Mouse (Mus musculus) brown adipose tissue, adult 24 weeks (tissue): ENCODE measurements around the gene Ajuba. TPM values are rescaled to one million over a fixed set of nuclear protein-coding genes. Genes with fewer than 3 reads are reported as not detected.
A peak's percentile ranks its signal among the peaks of the same experiment; 100 is the strongest.

Experiments used
- H3K27ac ChIP-seq: fragments of 200-500 bp; replicated peaks from 2 replicates; pipeline ENCODE4 v1.5.1; 2012; ENCODE audit warnings: low read depth, mild to moderate bottlenecking, low read length
- H3K4me1 ChIP-seq: fragments of 200-500 bp; 2 replicates; pipeline ENCODE4 v1.6.1; 2012; ENCODE audit warnings: low read length, mixed read lengths; ENCODE audit not compliant: control insufficient read depth, insufficient read depth, insufficient read length
- H3K4me3 ChIP-seq: fragments of 200-500 bp; 2 replicates; pipeline ENCODE4 v1.5.1; 2012; ENCODE audit warnings: low read depth, mild to moderate bottlenecking, low read length, moderate library complexity; ENCODE audit not compliant: insufficient read depth
- polyA plus RNA-seq: library from polyadenylated mRNA; stranded (reverse); fragments of >200 nt; gene quantifications from 2 replicates; pipeline ENCODE4 v1.2.4, GENCODE M21; 2012; ENCODE audit not compliant: missing spikeins, insufficient read depth, insufficient read length

Ajuba gene
- polyA plus RNA-seq, 1 experiment = 3.1 TPM

- H3K4me1 ChIP-seq = no peaks in the 10 kb centered on the region; the same call in 1 of the 2 replicates
- H3K4me3 ChIP-seq = peak overlapping the region; percentile 67
- peak overlapping the region; percentile 29; the same call in 1 of the 2 replicates for H3K27ac ChIP-seq
These were observed 2.3 kb downstream of the Ajuba start for GRCm38 (mm10) chr14:54575031-54575430.

GRCm38 (mm10) chr14:54574253-54574652, 3.1 kb downstream of the Ajuba start:
- Histone ChIP-seq H3K4me1 (no peaks in the 10 kb centered on the region; the same call in 1 of the 2 replicates), H3K27ac (0 out of 2 replicates have a peak overlapping the region, but pooled peaks have one; percentile 29), H3K4me3 (peak overlapping the region; percentile 31)

DNA sequence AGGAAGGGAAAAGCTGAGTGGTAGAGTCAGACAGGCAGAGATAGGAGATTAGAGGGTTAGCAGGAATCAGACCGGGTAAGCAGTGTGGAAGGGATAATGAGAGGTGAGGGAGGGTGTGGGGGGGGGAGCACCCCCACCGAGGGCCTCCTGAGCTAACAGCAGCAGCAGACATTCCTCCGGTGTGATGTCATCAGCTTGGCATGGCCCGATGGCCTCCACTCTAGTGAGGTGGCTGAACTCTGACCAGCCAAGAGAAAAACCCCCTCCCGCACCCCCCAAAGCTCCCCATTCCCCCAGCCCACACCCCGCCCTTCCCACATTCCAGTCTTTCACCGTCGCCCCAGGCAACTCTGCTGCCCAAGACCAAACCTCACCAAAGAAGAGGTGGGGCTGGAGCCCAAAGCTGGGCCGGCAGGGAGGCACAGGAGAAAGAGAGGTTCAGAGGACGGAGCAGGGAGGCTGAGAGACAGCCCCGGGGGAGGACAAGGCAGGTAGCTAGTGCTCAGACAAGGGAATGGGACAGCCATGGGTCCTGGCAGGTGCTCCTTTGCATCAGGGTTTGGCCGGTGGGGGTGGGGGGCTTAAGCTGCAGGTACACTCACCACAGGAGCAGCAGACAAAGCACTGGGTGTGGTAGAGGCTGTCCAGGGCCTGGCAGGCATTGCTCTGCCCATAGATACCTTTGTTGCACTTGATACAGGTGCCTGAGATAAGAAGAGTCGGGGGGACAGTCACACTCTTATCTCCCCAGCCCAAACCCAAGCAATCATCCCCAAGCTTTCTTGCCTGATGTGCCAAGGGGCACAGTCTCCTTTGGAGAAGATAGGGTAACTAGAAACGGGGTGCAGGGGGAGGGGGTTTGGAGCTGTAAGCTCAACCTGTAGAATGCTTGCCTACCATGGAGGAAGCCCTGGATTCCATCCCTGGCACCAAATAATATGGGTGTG, 4.3 kb downstream of the Ajuba start:
- H3K27ac ChIP-seq = peak overlapping the region; percentile 63
- H3K4me1 ChIP-seq = no peaks in the 10 kb centered on the region; the same call in 1 of the 2 replicates
- peak overlapping the region; percentile 31; the same call in 1 of the 2 replicates for H3K4me3 ChIP-seq

DNA sequence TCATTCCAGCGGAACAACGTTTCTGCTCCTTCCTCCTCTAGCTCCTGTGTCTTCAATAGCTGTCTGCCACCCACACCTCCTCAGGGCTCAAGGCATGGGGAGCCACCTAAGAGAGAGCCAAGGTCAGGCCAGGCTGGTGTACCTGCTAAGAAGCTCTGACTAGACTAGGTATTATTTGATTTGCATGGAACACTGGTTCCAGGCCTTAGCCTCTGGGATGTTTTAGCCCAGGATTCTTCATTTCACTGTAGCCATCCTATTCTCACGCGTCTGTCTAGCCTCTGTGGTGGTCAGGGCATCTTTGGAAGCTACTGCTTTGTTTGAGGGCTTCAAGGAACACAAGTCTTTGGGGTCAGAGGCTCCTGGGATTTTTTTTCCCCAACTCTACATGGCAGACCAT, 5.2 kb downstream of the Ajuba start:
- peak overlapping the region; percentile 38; the same call in 1 of the 2 replicates for H3K27ac ChIP-seq
- no peak overlapping the region for H3K4me3 ChIP-seq
- no peaks in the 10 kb centered on the region; the same call in 1 of the 2 replicates for H3K4me1 ChIP-seq

DNA sequence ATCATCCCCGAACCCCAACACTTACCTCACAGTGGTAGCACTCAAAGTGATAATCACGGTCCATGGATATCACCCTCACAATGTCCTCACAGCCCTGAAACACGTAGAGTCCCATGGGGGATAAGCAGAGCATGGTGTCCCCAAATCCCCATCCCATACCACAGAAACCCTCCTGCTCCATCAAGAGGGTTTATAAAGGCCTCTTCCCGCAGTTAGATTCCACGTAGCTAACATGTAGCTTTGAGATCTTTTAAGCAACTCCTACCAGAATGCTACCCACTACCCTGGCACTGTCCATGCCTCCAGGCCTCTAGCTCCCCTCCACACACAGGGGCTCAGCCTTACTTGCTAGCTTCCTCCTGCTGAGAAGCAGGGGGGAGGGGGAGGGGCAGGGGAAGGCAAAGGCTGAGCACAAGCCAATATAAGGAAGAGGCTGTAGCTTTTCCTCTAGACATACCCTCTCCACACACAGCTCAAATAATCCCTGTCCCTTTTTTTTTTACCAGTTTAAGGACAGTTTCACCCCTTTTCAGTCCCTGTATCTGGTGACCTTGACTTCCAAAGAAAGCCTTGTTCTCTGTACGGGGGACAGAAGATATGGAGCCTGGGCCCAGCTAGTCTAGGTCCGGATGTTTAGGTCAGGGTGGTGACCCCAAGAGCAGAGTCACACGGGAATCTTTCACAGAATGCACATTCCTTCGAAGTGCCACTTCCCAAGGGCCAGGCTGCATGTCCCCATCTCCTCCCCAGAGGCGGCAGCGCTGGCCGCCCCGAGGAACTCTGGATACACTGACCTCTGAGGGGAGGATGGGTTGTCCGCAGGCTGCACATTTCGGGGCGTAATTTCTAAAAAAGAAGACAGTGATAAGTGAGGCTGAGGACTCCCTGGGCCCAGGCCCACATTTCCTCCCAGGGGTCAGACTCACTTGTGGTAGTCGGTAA, 7.6 kb downstream of the Ajuba start:
- H3K4me3 ChIP-seq = no peak overlapping the region
- H3K27ac ChIP-seq = peak overlapping the region; percentile 61
- no peaks in the 10 kb centered on the region; the same call in 1 of the 2 replicates for H3K4me1 ChIP-seq

DNA sequence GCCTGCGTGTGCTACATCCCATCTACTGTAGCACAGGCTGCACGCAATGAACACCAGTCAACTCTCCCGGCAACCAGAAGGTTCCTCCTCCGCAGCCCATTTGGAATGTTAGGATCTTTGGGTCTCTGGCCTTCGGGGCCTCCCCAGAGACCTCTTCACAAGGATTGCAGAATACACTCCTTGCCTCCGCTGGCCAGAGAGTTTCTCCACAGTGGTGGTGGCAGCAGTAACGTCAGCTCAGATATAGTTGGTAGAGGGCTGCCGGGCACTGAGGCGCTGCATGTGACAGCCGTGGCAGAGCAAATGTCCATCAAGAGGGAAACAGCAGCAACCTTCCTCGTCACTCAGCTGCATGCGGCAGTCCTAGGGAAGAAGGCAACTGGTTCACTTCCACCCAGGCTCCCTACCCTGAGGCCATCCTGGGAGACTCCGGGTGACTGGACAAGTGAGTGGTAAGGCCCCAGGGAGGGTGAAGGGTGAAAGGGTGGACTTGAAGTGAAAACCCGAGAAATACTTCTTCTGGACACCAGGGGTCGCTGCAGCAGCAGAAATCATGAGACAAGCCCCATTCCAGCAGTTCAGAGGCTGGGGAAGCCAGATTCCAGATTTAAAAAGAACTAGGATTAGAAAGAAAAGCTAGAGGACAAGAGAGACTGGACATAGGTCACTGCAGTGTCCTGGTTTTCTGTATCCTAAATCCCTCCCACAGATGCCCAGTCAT, 8.5 kb downstream of the Ajuba start:
- peak overlapping the region; percentile 78 for H3K27ac ChIP-seq
- peak overlapping the region; percentile 20; the same call in 1 of the 2 replicates for H3K4me3 ChIP-seq
- no peaks in the 10 kb centered on the region; the same call in 1 of the 2 replicates for H3K4me1 ChIP-seq

DNA sequence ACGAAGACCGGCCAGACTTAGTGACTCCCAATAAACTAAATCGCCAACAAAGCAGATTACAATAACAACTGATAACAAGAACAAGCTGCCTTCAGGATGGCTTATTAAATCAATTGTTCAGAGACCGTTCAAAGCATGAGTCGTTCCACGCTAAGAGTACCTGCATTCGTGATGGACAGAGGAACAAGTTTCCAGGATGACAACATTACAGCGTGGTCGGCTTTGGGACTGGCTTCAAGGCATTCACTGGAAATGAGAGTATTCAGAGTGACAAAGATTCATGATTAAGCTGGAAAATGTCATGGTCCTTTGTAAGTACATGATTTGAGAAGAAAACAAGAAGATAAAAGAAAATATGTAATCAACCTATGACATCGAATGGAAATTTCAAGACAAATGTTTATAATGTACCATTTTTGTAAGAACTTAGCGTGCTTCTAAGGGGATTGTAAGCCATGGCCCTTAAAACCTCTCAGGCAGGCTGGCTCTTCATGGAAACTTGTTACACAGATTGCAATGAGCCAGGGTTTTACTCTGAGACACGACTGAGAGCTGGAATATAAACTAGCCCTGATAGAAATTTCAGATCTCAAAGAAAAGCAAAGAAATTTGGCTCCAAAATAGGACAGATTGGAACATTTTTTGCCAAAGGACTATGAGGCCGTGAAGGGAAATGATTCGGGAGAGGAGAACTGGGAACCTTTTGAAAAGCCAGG, 16.7 kb downstream of the Ajuba start:
- Histone ChIP-seq H3K4me3 (no peak overlapping the region), H3K4me1 (no peaks in the 10 kb centered on the region), H3K27ac (no peak overlapping the region)

DNA sequence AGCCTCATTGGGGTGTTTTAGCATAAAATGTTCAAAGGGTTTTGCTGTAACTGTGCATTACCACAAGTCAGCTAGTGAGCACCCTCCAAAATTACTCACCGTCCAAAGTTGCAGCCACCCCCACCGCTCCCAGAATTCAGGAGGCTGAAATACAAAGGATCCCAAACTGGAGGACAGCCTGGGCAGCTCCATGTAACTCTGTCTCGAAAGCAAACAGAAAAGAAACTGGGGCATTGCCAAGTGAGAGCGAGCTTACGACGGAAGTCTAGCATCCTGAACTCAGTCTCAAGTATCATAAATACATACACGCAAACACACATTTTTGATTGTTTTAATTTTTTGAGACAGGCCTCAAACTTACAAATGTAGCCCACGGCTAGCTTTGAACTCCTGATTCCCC, 20.0 kb downstream of the Ajuba start:
- H3K27ac ChIP-seq = no peak overlapping the region
- no peak overlapping the region for H3K4me3 ChIP-seq
- H3K4me1 ChIP-seq = no peaks in the 10 kb centered on the region

DNA sequence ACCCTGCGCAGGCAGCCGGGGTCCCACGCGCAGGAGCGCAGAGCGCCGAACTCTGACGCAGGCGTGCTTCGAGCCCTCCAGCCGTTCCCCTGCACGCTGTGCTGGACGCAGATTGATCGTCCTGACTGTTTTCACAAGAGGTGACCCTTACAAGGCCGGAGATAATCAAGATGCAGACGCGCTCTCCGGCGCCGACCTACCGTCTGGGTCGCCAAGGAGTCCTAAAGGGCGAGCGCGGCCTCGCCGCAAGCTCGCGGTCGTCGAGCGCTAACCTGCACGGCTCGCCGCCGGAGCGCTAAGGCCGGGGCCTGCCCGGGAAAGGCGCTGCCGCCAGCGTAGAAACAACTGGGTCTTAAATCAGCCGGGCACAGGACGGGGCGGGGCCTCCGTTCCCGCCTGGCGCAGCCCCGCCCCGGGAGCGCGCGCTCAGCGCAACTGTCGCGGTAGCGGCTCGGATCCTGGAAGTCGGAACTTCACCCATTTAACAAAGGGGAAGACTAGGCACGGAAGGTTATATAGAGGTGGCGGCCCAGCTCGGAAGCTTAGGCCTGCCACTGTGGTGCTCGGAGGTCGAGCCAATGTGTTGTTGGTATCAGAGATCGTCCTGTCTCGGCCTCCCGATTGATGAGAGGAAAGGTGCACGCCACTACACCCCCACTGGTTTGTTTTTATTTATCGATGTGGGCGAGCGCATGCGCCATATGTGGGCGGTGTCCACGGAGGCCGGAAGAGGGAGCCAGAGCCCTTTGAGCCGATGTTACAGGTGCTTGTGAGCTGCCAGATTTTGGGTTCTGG, 23.2 kb downstream of the Ajuba start, which contains the start of gene Haus4:
Gene Haus4, minus strand, starts transcription at position 642 of the 795 bp plus-strand sequence.
- H3K27ac ChIP-seq = peak within 1 kb of the TSS; percentile 77
- H3K4me1 ChIP-seq = no peaks in the 10 kb centered on the region
- H3K4me3 ChIP-seq = peak within 1 kb of the TSS; percentile 87

GRCm38 (mm10) chr14:54553454-54553974, 23.8 kb downstream of the Ajuba start:
- no peaks in the 10 kb centered on the region for H3K4me1 ChIP-seq
- peak overlapping the region; percentile 87 for H3K4me3 ChIP-seq
- no peak overlapping the region for H3K27ac ChIP-seq

DNA sequence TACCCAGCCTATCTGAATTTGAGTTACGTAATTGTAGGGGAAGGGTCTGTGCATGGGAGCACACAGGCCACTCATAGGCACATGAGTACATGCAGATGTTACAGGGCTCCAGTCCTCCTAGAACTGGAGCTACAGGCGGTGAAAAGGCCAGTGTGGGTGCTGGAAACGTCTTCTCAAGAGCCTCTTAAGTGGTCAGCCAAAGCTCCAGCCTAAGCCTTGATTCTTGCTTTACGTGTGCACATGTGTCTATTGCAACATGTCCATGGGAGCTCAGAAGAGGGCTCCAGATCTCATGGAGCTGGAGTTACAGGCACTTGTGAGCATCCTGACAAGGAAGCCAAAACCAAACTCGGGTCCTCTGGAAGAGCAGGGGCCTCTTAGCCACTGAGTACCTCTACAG, 32.7 kb downstream of the Ajuba start:
- no peak overlapping the region for H3K4me3 ChIP-seq
- H3K4me1 ChIP-seq = no peaks in the 10 kb centered on the region
- H3K27ac ChIP-seq = no peak overlapping the region

DNA sequence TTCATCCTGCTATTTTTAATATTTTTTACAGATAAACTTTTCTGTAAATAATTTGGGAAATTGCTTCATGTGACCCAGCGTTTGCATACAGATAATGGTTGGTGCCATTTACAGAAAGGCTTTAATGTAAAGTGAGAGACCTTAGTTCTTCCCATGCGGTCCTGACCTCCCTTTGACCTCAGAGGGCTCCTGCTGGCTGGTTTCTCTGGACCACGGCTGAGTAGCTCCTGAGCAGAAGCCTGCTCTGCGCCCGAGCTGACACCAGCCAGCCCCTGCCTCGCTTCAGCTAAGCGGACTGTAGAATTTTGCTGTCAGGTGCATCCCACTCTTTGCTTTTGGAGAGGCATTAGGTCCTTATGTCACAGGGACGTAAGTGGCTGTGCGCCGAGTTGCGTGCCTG, 36.6 kb downstream of the Ajuba start:
- no peak overlapping the region for H3K4me3 ChIP-seq
- H3K4me1 ChIP-seq = no peaks in the 10 kb centered on the region
- no peak overlapping the region for H3K27ac ChIP-seq

GRCm38 (mm10) chr14:54538580-54538979, 38.8 kb downstream of the Ajuba start:
- Histone ChIP-seq H3K4me1 (no peaks in the 10 kb centered on the region), H3K27ac (no peak overlapping the region), H3K4me3 (no peak overlapping the region)
